Mouse (Mus musculus) gastrocnemius, adult 18-20 months (tissue): ENCODE measurements around the gene Nmnat3. TPM values are rescaled to one million over a fixed set of nuclear protein-coding genes. Genes with fewer than 3 reads are reported as not detected.

Experiments
- DNase-seq: peaks from one replicate; pipeline ENCODE4 v3.0.0; 2021; ENCODE audit warnings: low spot score
- total RNA-seq, 2 experiments: library from RNA; stranded (reverse); gene quantifications; 2 replicates each; pipeline ENCODE4 v1.2.3; 2021

Nmnat3 gene
- total RNA-seq, 2 experiments from 2014 or later = 12.8 to 13.4 TPM

- DNase-seq = no peak
Observed at GRCm38 (mm10) chr9:98311316-98311965, 24.2 kb downstream of the Nmnat3 start.

GRCm38 (mm10) chr9:98312622-98313374 lies 25.6 kb downstream of the Nmnat3 start:
- no peak for DNase-seq

GRCm38 (mm10) chr9:98313587-98313986 lies 26.4 kb downstream of the Nmnat3 start:
- DNase-seq = no peak

GRCm38 (mm10) chr9:98314059-98314650 lies 26.9 kb downstream of the Nmnat3 start:
- no peak for DNase-seq

GRCm38 (mm10) chr9:98317897-98318296 lies 30.7 kb downstream of the Nmnat3 start:
- no peak for DNase-seq

- no peak for DNase-seq
Observed at GRCm38 (mm10) chr9:98318875-98319274, 31.6 kb downstream of the Nmnat3 start.

GRCm38 (mm10) chr9:98320785-98321184 lies 33.5 kb downstream of the Nmnat3 start:
- DNase-seq = no peak

GRCm38 (mm10) chr9:98326088-98326487 lies 38.9 kb downstream of the Nmnat3 start:
- no peak for DNase-seq

- DNase-seq = no peak
Observed at GRCm38 (mm10) chr9:98328415-98329176, 41.4 kb downstream of the Nmnat3 start.

GRCm38 (mm10) chr9:98329274-98330105 lies 42.3 kb downstream of the Nmnat3 start:
- DNase-seq = peak; percentile 74

- DNase-seq = no peak
Observed at GRCm38 (mm10) chr9:98333219-98333754, 46.1 kb downstream of the Nmnat3 start.

GRCm38 (mm10) chr9:98337881-98338769 lies 50.9 kb downstream of the Nmnat3 start:
- DNase-seq = peak; percentile 27

- DNase-seq = no peak
Observed at GRCm38 (mm10) chr9:98339971-98340370, 52.7 kb downstream of the Nmnat3 start.

GRCm38 (mm10) chr9:98340427-98340826 lies 53.2 kb downstream of the Nmnat3 start:
- DNase-seq = no peak

GRCm38 (mm10) chr9:98345840-98346239 lies 58.6 kb downstream of the Nmnat3 start:
- no peak for DNase-seq

- DNase-seq = no peak
Observed at GRCm38 (mm10) chr9:98346240-98346639, 59.0 kb downstream of the Nmnat3 start.

GRCm38 (mm10) chr9:98347021-98347420 lies 59.8 kb downstream of the Nmnat3 start:
- DNase-seq = no peak

- no peak for DNase-seq
Observed at GRCm38 (mm10) chr9:98350318-98351144, 63.3 kb downstream of the Nmnat3 start.

- no peak for DNase-seq
Observed at GRCm38 (mm10) chr9:98352332-98352731, 65.1 kb downstream of the Nmnat3 start.
